Mouse (Mus musculus) limb, embryonic 11.5 days (tissue): ENCODE measurements at regions not wholly inside any gene's neighbourhood (a gene's known extent, or its start where the extent isn't known, plus 50 kb on each side); places are given as distances from the start of the nearest gene placed in this dataset.

Experiments used
- ATAC-seq: fragments of 200-750 bp; cut with Nextera tagmentation; 2 replicates; pipeline ENCODE4 v1.8.0; 2017; ENCODE audit warnings: low read depth; ENCODE audit not compliant: insufficient number of reproducible peaks, low FRiP score, low TSS enrichment
- DNase-seq: peaks from one replicate; pipeline ENCODE4 v3.0.0-alpha.2; 2015; ENCODE audit warnings: low spot score
- H3K27ac ChIP-seq: fragments of 300-500 bp; sonication (generic); replicated peaks from 2 replicates; pipeline ENCODE4 v1.5.1; 2014; ENCODE audit warnings: low read depth, mild to moderate bottlenecking, low read length
- H3K27me3 ChIP-seq: fragments of 300-500 bp; sonication (generic); 2 replicates; pipeline ENCODE4 v1.6.1; 2014; ENCODE audit warnings: mild to moderate bottlenecking, low read length, mixed read lengths; ENCODE audit not compliant: control insufficient read depth, insufficient read depth
- H3K36me3 ChIP-seq: fragments of 300-500 bp; sonication (generic); 2 replicates; pipeline ENCODE4 v1.6.1; 2014; ENCODE audit warnings: mild to moderate bottlenecking, low read length, moderate library complexity, mixed read lengths; ENCODE audit not compliant: control insufficient read depth, insufficient read depth
- H3K4me1 ChIP-seq: fragments of 300-500 bp; sonication (generic); 2 replicates; pipeline ENCODE4 v1.6.1; 2014; ENCODE audit warnings: low read length, mixed read lengths; ENCODE audit not compliant: control insufficient read depth, insufficient read depth
- H3K4me2 ChIP-seq: fragments of 300-500 bp; sonication (generic); 2 replicates; pipeline ENCODE4 v1.6.1; 2014; ENCODE audit warnings: low read depth, mild to moderate bottlenecking, moderate library complexity; ENCODE audit not compliant: severe bottlenecking
- H3K4me3 ChIP-seq: fragments of 300-500 bp; sonication (generic); 2 replicates; pipeline ENCODE4 v1.5.1; 2014; ENCODE audit warnings: low read depth, low read length
- H3K9ac ChIP-seq: fragments of 300-500 bp; sonication (generic); 2 replicates; pipeline ENCODE4 v1.6.1; 2014; ENCODE audit warnings: mild to moderate bottlenecking, low read length
- H3K9me3 ChIP-seq: fragments of 300-500 bp; sonication (generic); 2 replicates; pipeline ENCODE4 v1.6.1; 2016; ENCODE audit warnings: low read length; ENCODE audit not compliant: control insufficient read depth
- WGBS: fragments of 180-500 bp; shearing (Covaris S2); extraction: QIAGEN DNeasy Blood & Tissue Kit; methylation state at CpG from one replicate; pipeline ENCODE4 v1.1.7; 2014; 5-methylcytosine and 5-hydroxymethylcytosine counted together

DNA sequence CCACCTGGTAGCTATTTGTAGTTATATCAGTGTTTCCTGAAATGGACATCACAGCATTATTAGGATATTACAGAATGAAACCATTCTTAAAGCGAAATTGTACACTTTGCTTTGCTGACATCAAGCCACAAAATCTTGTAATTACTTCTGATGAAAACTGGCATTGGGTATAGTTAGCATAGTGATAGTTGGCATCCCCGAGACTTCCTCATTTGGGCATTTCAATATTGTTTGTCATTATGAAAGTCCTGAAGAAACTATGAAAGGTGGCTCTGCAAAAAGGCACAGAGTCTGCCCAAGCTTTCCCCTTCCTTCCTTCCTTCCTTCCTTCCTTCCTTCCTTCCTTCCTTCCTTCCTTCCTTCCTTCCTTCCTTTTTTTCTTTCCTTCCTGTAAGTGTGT is 217.5 kb upstream of the Fggy start:
- H3K9me3 ChIP-seq, result no peaks in the 10 kb centered on the region
- DNase-seq (no peak), ATAC-seq (no peak)
- WGBS, result 88% methylated on average over 2 of the region's 2 CpGs
- no peaks in the 10 kb centered on the region for H3K36me3 ChIP-seq
- no peak overlapping the region for H3K9ac ChIP-seq
- H3K4me2 ChIP-seq, result no peak overlapping the region
- H3K4me1 ChIP-seq, result no peaks in the 10 kb centered on the region
- H3K27me3 ChIP-seq, result no peaks in the 10 kb centered on the region
- H3K27ac ChIP-seq, result no peak overlapping the region
- H3K4me3 ChIP-seq, result no peak overlapping the region

GRCm38 (mm10) chr4:95340926-95341325 is 216.4 kb upstream of the Fggy start:
- Histone ChIP-seq H3K9ac (no peak overlapping the region), H3K9me3 (no peaks in the 10 kb centered on the region), H3K27me3 (no peaks in the 10 kb centered on the region), H3K27ac (no peak overlapping the region), H3K4me1 (no peaks in the 10 kb centered on the region), H3K4me3 (no peak overlapping the region), H3K36me3 (no peaks in the 10 kb centered on the region), H3K4me2 (no peak overlapping the region)
- WGBS, result 81% methylated on average over 3 of the region's 3 CpGs
- DNase-seq (no peak), ATAC-seq (no peak)

GRCm38 (mm10) chr4:95346722-95347197 is 210.5 kb upstream of the Fggy start:
- no peak for ATAC-seq
- 51% methylated on average over 3 of the region's 3 CpGs for WGBS
- H3K4me1 ChIP-seq, result no peaks in the 10 kb centered on the region
- H3K9ac ChIP-seq, result no peak overlapping the region
- H3K4me3 ChIP-seq, result no peak overlapping the region
- H3K27ac ChIP-seq, result no peak overlapping the region
- no peak for DNase-seq
- no peaks in the 10 kb centered on the region for H3K27me3 ChIP-seq
- no peaks in the 10 kb centered on the region for H3K36me3 ChIP-seq
- H3K9me3 ChIP-seq, result no peaks in the 10 kb centered on the region
- no peak overlapping the region for H3K4me2 ChIP-seq

GRCm38 (mm10) chr4:95347436-95347835 is 209.9 kb upstream of the Fggy start:
- DNase-seq (no peak), ATAC-seq (no peak)
- H3K27ac ChIP-seq, result no peak overlapping the region
- no peaks in the 10 kb centered on the region for H3K4me1 ChIP-seq
- no peak overlapping the region for H3K4me3 ChIP-seq
- H3K36me3 ChIP-seq, result no peaks in the 10 kb centered on the region
- no peaks in the 10 kb centered on the region for H3K9me3 ChIP-seq
- no peak overlapping the region for H3K9ac ChIP-seq
- H3K27me3 ChIP-seq, result no peaks in the 10 kb centered on the region
- 88% methylated on average over 2 of the region's 2 CpGs for WGBS
- no peak overlapping the region for H3K4me2 ChIP-seq

- Histone ChIP-seq H3K4me3 (no peak overlapping the region), H3K4me1 (no peaks in the 10 kb centered on the region), H3K4me2 (no peak overlapping the region), H3K27ac (no peak overlapping the region), H3K9me3 (no peaks in the 10 kb centered on the region), H3K36me3 (no peaks in the 10 kb centered on the region), H3K27me3 (no peaks in the 10 kb centered on the region), H3K9ac (no peak overlapping the region)
- DNase-seq (no peak), ATAC-seq (no peak)
- 85% methylated on average over 4 of the region's 4 CpGs for WGBS
Measured at GRCm38 (mm10) chr4:95348405-95349123, 208.7 kb upstream of the Fggy start.

GRCm38 (mm10) chr4:95353894-95354319 is 203.4 kb upstream of the Fggy start:
- Histone ChIP-seq H3K36me3 (no peaks in the 10 kb centered on the region), H3K4me3 (no peak overlapping the region), H3K4me2 (no peak overlapping the region), H3K4me1 (0 out of 2 replicates have a peak, but pooled peaks cover 3% of the 10 kb centered on the region), H3K9me3 (no peaks in the 10 kb centered on the region), H3K9ac (0 out of 2 replicates have a peak overlapping the region, but pooled peaks have one; percentile 14), H3K27me3 (no peaks in the 10 kb centered on the region), H3K27ac (0 out of 2 replicates have a peak overlapping the region, but pooled peaks have one; percentile 33)
- DNase-seq (peak; percentile 48), ATAC-seq (0 out of 2 replicates have a peak, but pooled peaks have one; percentile 44)
- WGBS, result 34% methylated on average over 7 of the region's 7 CpGs

- Histone ChIP-seq H3K27me3 (no peaks in the 10 kb centered on the region), H3K4me3 (no peak overlapping the region), H3K4me2 (no peak overlapping the region), H3K9me3 (no peaks in the 10 kb centered on the region), H3K36me3 (no peaks in the 10 kb centered on the region), H3K27ac (no peak overlapping the region), H3K9ac (no peak overlapping the region), H3K4me1 (0 out of 2 replicates have a peak, but pooled peaks cover 2% of the 10 kb centered on the region)
- 62% methylated on average over 2 of the region's 2 CpGs for WGBS
- no peak for DNase-seq
- no peak for ATAC-seq
Measured at GRCm38 (mm10) chr4:95358674-95359073, 198.6 kb upstream of the Fggy start.

DNA sequence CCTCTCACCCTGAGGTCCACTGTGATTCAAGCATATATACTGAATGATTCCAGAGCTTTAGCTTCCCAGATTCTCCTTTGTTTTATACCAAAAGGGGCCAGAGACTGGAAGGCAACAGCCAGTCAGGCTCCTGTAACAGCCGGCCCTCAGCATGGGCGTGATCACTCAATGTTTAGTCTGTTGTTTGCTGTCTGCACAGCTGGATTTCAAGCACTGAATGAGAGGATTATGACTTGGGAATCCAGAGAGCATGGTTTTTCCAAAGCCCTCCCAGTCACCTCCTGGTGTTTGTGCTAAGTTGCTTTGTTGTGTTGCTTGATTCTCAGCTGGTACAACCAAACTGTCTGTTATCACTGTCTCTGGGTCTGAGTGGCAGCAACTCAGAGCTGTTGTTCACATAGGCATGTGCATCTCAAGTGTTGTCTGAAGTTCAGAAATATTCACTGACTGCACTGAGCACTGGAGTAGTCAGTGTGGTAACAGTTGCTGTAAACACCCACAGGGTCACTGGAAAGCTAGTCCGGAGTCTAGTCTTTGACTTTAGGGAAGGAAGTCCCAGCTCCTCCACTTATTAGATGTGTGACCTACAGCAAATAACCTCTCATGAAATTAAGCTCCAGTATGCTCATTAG is 196.9 kb upstream of the Fggy start:
- 71% methylated on average over 3 of the region's 3 CpGs for WGBS
- no peaks in the 10 kb centered on the region for H3K36me3 ChIP-seq
- no peak overlapping the region for H3K4me2 ChIP-seq
- H3K4me1 ChIP-seq, result no peaks in the 10 kb centered on the region
- no peak for DNase-seq
- H3K4me3 ChIP-seq, result no peak overlapping the region
- H3K27me3 ChIP-seq, result no peaks in the 10 kb centered on the region
- H3K9ac ChIP-seq, result no peak overlapping the region
- H3K27ac ChIP-seq, result no peak overlapping the region
- no peaks in the 10 kb centered on the region for H3K9me3 ChIP-seq
- no peak for ATAC-seq
